Comparison of ENCODE assay signal across 1 mouse cellular context in the genomic region with DNA sequence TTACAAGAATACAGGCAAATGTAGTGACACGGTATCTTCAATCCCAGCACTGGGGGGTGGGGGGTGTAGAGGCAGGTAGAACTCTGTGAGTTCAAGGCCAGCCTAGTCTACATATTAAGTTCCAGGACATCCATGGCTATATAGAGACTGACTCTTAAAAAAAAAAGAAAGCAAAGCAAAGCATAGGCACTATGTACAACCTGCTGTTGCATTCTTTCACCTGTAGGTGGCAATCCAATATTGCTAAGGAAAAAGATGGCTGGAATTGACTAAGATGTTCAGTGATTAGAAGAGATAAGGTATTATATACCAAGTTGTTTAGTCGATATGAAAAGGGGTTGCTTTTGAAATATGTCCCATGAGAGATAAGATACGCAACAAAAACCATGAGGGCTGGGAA.
TF ChIP-seq lines count a peak whose summit lies in the region.

No protein-coding gene starts in this region.

TF ChIP-seq in MEL, 35 proteins besides CTCF, POLR2A, EP300 and RAD21 (continued from another document):
- TF ChIP-seq BHLHE40 (IDR thresholded peaks at IDR 0.05; ENCODE audit: borderline replicate concordance, low read depth, low read length) (no peak), SIN3A (IDR thresholded peaks at IDR 0.05; ENCODE audit: low read length) (0 out of 2 replicates have a peak, but pooled peaks have one; percentile 42), JUND (IDR thresholded peaks at IDR 0.05; ENCODE audit: low read depth, low read length) (no peak), ZNF384 (IDR thresholded peaks at IDR 0.05; ENCODE audit: low read depth, low read length) (peak; percentile 85), SMC3 (IDR thresholded peaks at IDR 0.05; ENCODE audit: low read depth, low read length) (peak; percentile 61), ZMIZ1 (IDR thresholded peaks at IDR 0.05; ENCODE audit: low read depth, low read length) (no peak), GATA1 (IDR thresholded peaks at IDR 0.05; ENCODE audit: low read depth, low read length) (peak; percentile 70), MAFK (IDR thresholded peaks at IDR 0.05; ENCODE audit: borderline replicate concordance, low read depth, low read length) (no peak), CHD1 (IDR thresholded peaks at IDR 0.05; ENCODE audit: low read depth, low read length) (no peak), USF1 (IDR thresholded peaks at IDR 0.05; ENCODE audit: low read depth, low read length) (no peak)
